Mouse (Mus musculus) myocyte (in vitro differentiated cells): ENCODE results near the gene Nyap2. TPM values are rescaled to one million over a fixed set of nuclear protein-coding genes. Genes with fewer than 3 reads are reported as not detected.

ENCODE experiments used
- H3K27me3 ChIP-seq: one replicate; pipeline ENCODE4 v1.6.1; 2011; ENCODE audit not compliant: control insufficient read depth, insufficient read depth, insufficient read length
- H3K36me3 ChIP-seq: one replicate; pipeline ENCODE4 v1.6.1; 2011; ENCODE audit not compliant: control insufficient read depth, insufficient read depth
- H3K4me2 ChIP-seq: one replicate; pipeline ENCODE4 v1.6.1; 2011; ENCODE audit warnings: low read depth, control low read depth
- H3K4me3 ChIP-seq: one replicate; pipeline ENCODE4 v1.5.1; 2011; ENCODE audit warnings: mild to moderate bottlenecking, control low read depth, moderate library complexity
- H3K79me2 ChIP-seq: one replicate; pipeline ENCODE4 v1.6.1; 2011; ENCODE audit not compliant: control insufficient read depth, insufficient read depth
- H3ac ChIP-seq: one replicate; pipeline ENCODE4 v1.6.1; 2011; ENCODE audit not compliant: control insufficient read depth, insufficient read length
- CEBPB ChIP-seq: IDR thresholded peaks from 2 replicates; pipeline ENCODE4 v1.6.1; 2011; ENCODE audit warnings: mild to moderate bottlenecking, moderate library complexity; ENCODE audit not compliant: poor library complexity, insufficient read depth, severe bottlenecking
- E2F4 ChIP-seq: IDR thresholded peaks from one replicate; pipeline ENCODE4 v1.6.1; 2011; ENCODE audit warnings: mild to moderate bottlenecking, control low read depth, moderate library complexity; ENCODE audit not compliant: insufficient read depth
- MAX ChIP-seq: IDR thresholded peaks from one replicate; pipeline ENCODE4 v1.6.1; 2011; ENCODE audit warnings: low read depth, mild to moderate bottlenecking, control low read depth
- MYOD1 ChIP-seq, 3 experiments: IDR thresholded peaks; one replicate each; pipeline ENCODE4 v1.6.1; 2011; ENCODE audit warnings: control low read depth in 2 of 3, low read depth in 2 of 3, mild to moderate bottlenecking in 2 of 3, moderate library complexity in 1 of 3; ENCODE audit not compliant: insufficient read length in 2 of 3, control insufficient read depth in 1 of 3
- MYOG ChIP-seq, 3 experiments: IDR thresholded peaks; one replicate each; pipeline ENCODE4 v1.6.1; 2011; ENCODE audit warnings: control low read depth in 2 of 3, low read depth in 2 of 3, mild to moderate bottlenecking in 2 of 3; ENCODE audit not compliant: insufficient read length in 2 of 3, control insufficient read depth in 1 of 3, insufficient read depth in 1 of 3
- POLR2A ChIP-seq: IDR thresholded peaks from one replicate; pipeline ENCODE4 v1.6.1; 2011; ENCODE audit warnings: low read depth, mild to moderate bottlenecking, control low read depth, moderate library complexity; ENCODE audit not compliant: insufficient read length
- POLR2AphosphoS2 ChIP-seq: IDR thresholded peaks from one replicate; pipeline ENCODE4 v1.6.1; 2011; ENCODE audit warnings: low read depth, control low read depth; ENCODE audit not compliant: insufficient read length
- REST ChIP-seq: IDR thresholded peaks from one replicate; pipeline ENCODE4 v1.6.1; 2011; ENCODE audit warnings: mild to moderate bottlenecking, control low read depth, moderate library complexity; ENCODE audit not compliant: insufficient read depth, insufficient read length
- SRF ChIP-seq: IDR thresholded peaks from one replicate; pipeline ENCODE4 v1.6.1; 2011; ENCODE audit warnings: low read depth; ENCODE audit not compliant: control insufficient read depth, insufficient read length
- TCF12 ChIP-seq: IDR thresholded peaks from one replicate; pipeline ENCODE4 v1.6.1; 2011; ENCODE audit warnings: mild to moderate bottlenecking, control low read depth; ENCODE audit not compliant: poor library complexity, insufficient read depth, severe bottlenecking
- TCF3 ChIP-seq: IDR thresholded peaks from one replicate; pipeline ENCODE4 v1.6.1; 2011; ENCODE audit warnings: low read depth, control low read depth; ENCODE audit not compliant: insufficient read length
- USF1 ChIP-seq: IDR thresholded peaks from one replicate; pipeline ENCODE4 v1.6.1; 2011; ENCODE audit warnings: low read depth, mild to moderate bottlenecking, control low read depth, moderate library complexity
- polyA plus RNA-seq: library from polyadenylated mRNA; unstranded; fragments of >200 nt; fragmentation: generic; extraction: Trizol; gene quantifications from one replicate; pipeline ENCODE4 v1.2.1, GENCODE M21; 2012; ENCODE audit warnings: missing spikeins

The Nyap2 gene
- polyA plus RNA-seq, 1 experiment: under 0.01 TPM

- TF ChIP-seq E2F4 (no peak), CEBPB (no peak), TCF12 (no peak), MAX (no peak), TCF3 (no peak), MYOG (IDR thresholded peaks at IDR 0.05; ENCODE audit: control insufficient read depth in 1 of 3, insufficient read depth in 1 of 3, insufficient read length in 2 of 3, low read depth in 2 of 3) (no peak)
- no peak overlapping the region for H3K4me2 ChIP-seq
- no peak overlapping the region for H3K4me3 ChIP-seq
- H3K79me2 ChIP-seq: no peaks in the 10 kb centered on the region
- no peaks in the 10 kb centered on the region for H3K36me3 ChIP-seq
- no peaks in the 10 kb centered on the region for H3K27me3 ChIP-seq
- H3ac ChIP-seq: no peak overlapping the region
Measured at GRCm38 (mm10) chr1:81310087-81310626, 233.4 kb downstream of the Nyap2 start.

- no peaks in the 10 kb centered on the region for H3K79me2 ChIP-seq
- no peak for TF ChIP-seq MAX
- no peak for TF ChIP-seq E2F4
- no peak for TF ChIP-seq TCF3
- no peak for TF ChIP-seq TCF12
- no peak for TF ChIP-seq MYOD1 (IDR thresholded peaks at IDR 0.05; ENCODE audit: control insufficient read depth in 1 of 3, insufficient read length in 2 of 3, low read depth in 2 of 3)
- TF ChIP-seq REST: no peak
- TF ChIP-seq USF1: no peak
- TF ChIP-seq SRF: no peak
- TF ChIP-seq POLR2A: no peak
- no peak for TF ChIP-seq POLR2AphosphoS2
- TF ChIP-seq MYOG (IDR thresholded peaks at IDR 0.05; ENCODE audit: control insufficient read depth in 1 of 3, insufficient read depth in 1 of 3, insufficient read length in 2 of 3, low read depth in 2 of 3): no peak
- no peak for TF ChIP-seq CEBPB
- no peak overlapping the region for H3K4me3 ChIP-seq
- H3K36me3 ChIP-seq: no peaks in the 10 kb centered on the region
- H3ac ChIP-seq: no peak overlapping the region
- no peak overlapping the region for H3K4me2 ChIP-seq
- H3K27me3 ChIP-seq: no peaks in the 10 kb centered on the region
Measured at GRCm38 (mm10) chr1:81316403-81316994, 239.7 kb downstream of the Nyap2 start.

GRCm38 (mm10) chr1:81316995-81317413, 240.3 kb downstream of the Nyap2 start:
- Histone ChIP-seq H3K79me2 (no peaks in the 10 kb centered on the region), H3K4me2 (no peak overlapping the region), H3K4me3 (no peak overlapping the region), H3K27me3 (no peaks in the 10 kb centered on the region), H3ac (no peak overlapping the region), H3K36me3 (no peaks in the 10 kb centered on the region)
- no peak for TF ChIP-seq MYOD1 (IDR thresholded peaks at IDR 0.05; ENCODE audit: control insufficient read depth in 1 of 3, insufficient read length in 2 of 3, low read depth in 2 of 3)

- no peaks in the 10 kb centered on the region for H3K27me3 ChIP-seq
- no peak overlapping the region for H3K4me3 ChIP-seq
- no peaks in the 10 kb centered on the region for H3K36me3 ChIP-seq
- no peak overlapping the region for H3ac ChIP-seq
- TF ChIP-seq USF1 (no peak), TCF3 (no peak), MYOD1 (IDR thresholded peaks at IDR 0.05; ENCODE audit: control insufficient read depth in 1 of 3, insufficient read length in 2 of 3, low read depth in 2 of 3) (no peak), SRF (no peak), TCF12 (no peak), MYOG (IDR thresholded peaks at IDR 0.05; ENCODE audit: control insufficient read depth in 1 of 3, insufficient read depth in 1 of 3, insufficient read length in 2 of 3, low read depth in 2 of 3) (no peak), POLR2AphosphoS2 (no peak)
- no peaks in the 10 kb centered on the region for H3K79me2 ChIP-seq
- no peak overlapping the region for H3K4me2 ChIP-seq
Measured at GRCm38 (mm10) chr1:81387722-81388121, 311.0 kb downstream of the Nyap2 start.
